Mouse (Mus musculus): ENCODE measurements at regions not wholly inside any gene's neighbourhood (a gene's known extent, or its start where the extent isn't known, plus 50 kb on each side); places are given as distances from the start of the nearest gene placed in this dataset.

DNA sequence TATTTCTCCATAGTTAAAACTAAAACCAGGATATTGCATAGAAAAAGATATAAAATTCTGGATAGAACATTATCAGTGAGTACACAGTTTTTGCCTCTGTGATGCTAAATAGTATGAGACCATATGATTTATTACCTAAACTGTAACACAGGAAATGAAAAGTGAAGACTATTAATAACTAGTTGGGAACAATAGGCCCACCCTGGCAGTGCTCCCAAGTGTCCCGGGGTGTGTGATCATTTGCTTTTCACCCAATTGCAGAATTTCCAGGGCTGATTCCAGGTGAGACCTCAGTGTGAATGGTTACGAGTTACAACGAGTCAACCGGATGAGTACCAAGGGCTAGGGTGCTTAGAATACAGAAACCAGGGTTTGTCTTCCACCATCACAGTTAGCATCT is 172.6 kb upstream of the Tars start:
- DNase-seq (ENCODE audit: low read depth), result no peak

DNA sequence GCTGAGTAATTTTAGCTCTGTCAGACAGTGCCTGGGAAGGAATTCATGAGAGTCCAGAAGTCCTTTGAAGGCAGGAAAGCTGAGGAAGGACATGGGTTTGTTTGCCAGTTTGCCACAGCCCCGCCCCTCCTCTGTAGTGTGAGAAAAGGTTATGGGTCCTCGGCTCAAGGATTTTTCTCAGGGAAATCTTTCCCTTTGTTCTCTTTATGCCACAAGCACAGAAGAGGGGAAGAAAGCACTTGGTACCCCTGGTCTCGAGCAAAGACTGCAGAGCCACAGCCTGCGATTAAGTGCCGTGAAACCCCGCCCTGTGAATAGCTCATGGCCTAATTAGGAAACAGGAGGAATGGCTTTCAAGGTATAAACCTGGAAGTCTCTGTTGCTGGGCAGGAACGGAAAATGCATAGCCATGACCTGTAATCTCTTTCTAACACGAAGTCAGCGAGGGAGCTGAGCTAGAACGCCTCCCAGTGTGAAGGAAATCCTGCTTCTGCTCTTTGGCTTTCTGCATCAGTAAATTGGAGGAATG is 166.1 kb upstream of the Tars start:
- no peak for DNase-seq (ENCODE audit: low read depth)

DNA sequence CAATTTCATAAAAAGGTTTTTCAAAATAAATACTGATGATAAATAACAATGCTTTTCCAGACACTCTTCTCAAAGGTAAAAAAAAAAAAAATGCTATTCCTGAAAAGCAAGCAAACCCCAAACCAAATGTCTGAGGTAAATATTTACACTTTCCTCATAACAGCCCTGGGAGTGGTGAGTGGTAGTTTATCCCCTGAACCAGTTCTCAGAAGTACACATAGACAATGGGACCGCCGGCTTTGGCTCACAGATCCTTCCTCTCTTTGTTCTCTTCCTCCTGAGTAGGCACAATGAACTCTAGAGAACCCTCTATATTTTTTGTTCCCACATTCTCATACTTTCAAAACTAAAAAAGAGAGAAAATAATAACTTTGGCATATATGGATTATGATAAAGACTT is 153.1 kb upstream of the Tars start:
- DNase-seq (ENCODE audit: low read depth), result no peak

DNA sequence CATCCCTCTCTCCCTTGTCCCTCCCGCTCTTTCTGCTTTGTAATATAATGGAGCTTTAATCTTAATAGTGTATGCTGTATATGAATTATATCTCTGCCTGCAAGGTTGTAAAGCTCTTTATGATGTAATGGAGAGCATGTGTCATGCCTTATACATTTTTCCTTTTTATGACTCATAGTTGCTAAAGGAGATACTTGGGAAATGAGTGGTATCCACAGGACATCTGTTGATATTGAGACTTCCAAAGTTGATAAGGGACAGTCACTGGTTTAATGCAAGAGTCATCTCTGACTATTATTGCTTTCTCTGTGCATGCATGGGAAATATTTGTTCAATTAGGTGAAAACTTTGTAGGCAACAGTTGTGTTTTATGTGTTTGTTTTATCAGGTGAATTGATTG is 152.6 kb upstream of the Tars start:
- DNase-seq (ENCODE audit: low read depth), result no peak

DNA sequence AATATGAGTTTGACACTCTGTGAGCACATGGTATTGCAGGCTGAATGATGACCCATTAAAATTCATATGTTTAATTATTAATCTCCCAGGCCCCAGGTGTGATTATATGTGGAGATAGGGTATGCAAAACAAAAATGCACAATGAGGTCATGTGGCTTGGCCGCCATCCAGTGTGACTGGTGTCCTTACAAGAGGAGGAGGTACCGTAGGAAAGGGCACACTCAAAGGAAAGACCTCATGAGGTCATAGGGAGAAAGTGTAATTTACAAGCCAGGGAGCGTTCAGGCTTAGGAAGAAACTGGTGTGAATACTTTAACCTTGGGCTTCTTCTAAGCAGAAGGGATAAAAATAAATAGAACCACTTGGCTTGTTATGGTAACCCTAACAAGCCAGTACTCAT is 140.0 kb upstream of the Tars start:
- DNase-seq (ENCODE audit: low read depth), result no peak

DNA sequence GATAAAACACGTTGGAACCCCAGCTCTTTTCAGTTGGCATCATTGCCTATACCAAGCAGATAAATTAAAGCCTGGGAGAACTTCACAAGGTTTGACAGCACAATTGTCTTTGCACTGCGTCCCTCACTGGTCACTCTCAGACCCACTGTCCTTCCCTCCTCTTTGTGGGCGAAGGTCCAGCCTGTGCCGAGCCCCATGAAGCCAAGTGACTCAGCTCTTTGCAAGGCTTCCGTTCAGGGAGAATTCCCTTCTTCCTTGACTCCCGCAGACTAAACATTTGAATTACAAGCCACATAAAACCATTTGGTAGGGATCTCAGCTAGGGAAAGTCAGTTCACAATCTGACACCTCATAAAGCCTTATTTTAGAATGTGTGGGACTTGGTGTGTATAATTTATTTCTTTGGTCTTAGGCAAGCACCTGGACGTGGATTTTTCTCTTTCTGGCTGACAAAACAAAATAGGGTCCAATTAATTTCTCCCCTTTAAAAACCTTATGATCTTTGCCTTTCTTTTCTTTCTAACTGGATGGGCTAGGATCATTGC is 136.7 kb upstream of the Tars start:
- no peak for DNase-seq (ENCODE audit: low read depth)

DNA sequence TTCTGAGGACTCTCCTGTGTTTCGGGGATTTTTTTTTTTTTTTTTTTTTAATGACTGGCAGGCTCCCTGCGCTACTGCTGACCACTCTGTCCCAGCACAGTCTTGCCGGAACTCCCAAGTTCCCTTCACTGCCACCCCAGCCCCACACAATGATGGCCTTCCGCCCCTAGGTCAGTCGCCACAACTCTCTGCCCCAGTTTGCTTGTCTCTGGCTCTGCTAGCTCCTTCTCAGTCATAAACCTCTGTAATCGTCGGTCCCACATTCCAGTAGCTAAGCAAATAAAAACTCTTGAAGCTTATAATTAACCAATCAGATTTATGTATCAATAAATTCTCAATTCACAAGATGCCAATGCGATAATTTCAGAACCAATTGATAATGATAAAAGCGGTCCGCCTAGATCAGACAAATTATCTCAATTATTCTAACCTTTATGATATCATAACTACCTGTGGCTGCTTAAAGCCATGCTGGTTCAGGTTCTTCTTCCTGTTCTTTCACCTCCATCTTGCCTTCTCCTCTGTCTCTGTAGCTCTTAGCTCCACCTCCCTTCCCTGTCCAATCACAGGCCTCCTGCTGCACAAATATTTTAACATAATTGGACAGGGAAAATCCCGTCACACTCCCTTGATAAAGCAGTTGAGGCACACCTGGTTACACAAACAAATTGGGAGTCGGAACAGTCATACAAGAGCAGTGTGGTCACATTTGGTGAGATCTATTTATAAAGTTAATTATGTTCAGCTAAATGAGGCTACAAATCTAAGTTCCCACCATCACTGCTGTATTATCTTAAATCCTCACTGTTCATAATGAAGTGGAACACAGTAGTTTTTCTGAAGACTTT is 135.2 kb upstream of the Tars start:
- no peak for DNase-seq (ENCODE audit: low read depth)

DNA sequence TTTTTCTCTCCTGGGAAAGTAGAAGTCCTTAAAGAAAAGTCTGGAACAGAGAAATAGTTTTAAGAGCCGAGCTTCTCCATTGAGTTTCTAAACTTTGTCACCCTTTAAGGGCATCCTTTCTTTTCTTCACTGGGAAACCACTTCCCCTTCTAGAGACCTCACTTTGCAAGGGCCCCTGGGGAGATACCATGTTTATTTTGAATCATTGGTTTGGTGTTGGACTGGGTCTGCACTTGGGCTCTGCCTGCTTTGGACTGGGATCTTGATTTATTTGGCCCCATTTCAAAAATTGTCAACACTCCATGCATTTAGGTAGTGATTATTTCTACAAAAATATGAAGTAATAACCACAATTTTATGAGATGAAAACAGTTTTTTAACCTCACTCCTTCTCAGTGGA is 134.2 kb upstream of the Tars start:
- DNase-seq (ENCODE audit: low read depth), result no peak

DNA sequence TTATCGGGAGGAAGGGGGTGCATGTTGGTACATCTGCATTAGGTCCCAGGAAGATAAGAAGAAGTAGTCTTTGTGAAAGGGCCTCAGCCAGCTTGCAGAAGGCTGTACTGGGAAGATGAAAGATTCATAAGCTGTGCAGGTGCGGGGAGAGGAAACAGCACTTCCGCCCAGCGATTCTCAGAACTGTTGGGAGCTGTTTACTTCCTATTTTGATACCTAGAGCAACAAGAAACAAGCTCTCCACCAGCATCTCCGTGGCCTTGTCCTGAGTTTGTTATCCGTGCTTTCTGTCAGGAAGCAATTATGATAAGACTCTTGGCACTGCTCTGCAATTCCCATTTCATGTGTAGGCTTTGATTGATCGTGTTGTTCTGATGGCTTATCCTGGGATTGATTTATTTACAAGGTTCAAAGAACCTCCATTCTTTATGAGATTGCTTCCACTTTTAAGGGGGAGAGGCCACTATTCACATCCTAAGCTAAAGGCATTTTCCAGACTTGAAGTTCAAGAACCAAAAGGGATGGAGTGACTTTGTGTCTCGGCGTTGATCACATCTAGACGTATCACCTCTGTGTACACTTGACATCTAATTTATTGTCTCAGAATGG is 133.6 kb upstream of the Tars start:
- no peak for DNase-seq (ENCODE audit: low read depth)

DNA sequence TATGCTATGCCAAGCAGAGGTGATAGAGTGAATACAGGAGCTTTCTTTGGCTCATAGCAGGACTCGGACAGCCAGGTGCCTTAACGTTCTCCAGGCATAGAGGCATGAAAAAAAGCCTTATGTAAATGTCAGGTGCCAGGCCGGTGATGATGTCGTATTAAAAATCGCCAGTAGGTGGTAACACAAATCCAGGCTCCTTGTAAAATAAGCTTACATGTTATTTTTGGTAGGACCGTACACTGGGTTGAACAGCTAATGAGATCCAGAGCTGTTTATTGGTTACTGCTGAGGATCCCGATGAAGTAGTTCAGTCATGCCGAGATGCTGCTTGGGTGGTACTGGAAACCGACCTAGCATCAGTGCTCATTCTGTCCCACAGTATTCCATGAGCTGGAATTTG is 133.1 kb upstream of the Tars start:
- DNase-seq (ENCODE audit: low read depth), result no peak

DNA sequence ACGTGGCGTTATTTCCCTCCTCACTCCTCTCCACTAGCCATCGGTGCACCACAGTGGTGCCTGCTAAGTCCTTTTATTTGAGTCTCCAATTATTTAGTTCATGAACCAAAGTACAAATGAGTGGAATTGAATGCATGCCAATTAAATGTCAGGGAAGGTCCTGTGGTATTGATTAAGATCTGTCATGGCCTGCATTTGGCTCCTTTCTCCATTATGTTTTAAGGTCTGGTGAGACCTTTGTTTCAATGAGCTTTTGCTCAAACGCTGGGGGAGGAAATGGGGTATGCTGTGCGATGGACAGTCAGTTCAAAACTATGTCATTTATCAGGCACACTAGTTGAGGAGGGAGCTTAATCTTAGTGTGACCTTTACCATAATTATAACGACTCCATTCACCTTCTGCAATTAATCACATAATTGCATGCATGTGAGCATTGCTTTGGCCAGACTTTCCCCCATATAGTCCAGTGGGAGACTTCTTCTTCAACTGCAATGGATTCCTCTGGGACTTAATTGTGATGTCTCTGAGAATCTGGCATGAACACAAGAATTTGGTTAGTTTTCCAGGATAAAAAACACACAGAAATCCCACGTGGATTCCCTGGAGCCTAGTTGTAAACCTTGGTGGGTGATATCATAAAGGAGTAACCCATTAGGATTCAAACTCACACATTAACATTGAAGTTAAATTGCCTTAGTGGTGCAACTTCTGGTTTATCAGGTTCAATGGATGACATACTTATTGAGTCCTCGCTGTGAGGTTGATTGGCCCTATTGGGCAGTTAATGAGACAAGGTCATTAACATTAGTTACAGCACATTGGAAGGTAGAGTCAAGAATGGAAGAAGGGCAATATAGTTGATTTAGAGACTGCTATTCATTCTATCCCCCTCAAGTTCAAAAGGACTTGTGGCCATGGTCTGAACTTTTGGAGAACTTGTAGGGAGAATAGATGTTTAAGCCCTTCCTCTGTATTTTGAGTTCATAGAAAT is 130.7 kb upstream of the Tars start:
- DNase-seq (ENCODE audit: low read depth), result no peak

DNA sequence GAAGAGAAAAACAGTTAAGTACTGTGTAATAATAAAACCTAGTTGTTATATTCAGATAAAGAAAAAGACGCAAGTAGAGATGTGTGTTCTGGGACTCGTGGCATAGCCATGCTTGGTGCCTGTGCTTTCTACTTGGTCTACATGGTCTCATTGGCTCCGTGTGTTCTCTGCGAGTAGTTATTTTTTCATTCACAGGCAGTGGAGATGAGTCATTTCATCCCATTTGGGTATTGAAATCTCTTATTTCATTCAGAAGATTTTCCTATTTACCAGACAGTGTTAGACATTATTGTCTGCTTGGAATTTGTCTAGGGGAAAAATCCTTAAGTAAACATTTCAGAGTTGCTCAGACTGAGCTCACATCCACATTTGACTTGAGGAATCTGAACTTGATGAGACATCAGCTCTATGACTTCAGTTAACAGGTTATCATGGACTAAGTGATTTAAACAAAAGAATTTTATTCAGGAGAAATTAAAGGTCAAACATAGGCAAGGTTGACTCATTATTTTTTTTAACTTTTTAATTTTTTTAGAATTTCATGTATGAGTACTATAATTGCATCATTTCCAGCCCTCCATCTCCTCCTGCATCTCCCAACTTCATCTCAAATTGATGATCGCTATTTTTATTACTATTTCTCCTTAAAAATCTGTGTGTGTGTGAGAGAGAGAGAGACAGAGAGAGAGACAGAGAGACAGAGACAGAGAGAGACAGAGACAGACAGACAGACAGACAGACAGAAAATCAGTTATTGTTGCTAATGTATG is 125.1 kb upstream of the Tars start:
- no peak for DNase-seq (ENCODE audit: low read depth)

DNA sequence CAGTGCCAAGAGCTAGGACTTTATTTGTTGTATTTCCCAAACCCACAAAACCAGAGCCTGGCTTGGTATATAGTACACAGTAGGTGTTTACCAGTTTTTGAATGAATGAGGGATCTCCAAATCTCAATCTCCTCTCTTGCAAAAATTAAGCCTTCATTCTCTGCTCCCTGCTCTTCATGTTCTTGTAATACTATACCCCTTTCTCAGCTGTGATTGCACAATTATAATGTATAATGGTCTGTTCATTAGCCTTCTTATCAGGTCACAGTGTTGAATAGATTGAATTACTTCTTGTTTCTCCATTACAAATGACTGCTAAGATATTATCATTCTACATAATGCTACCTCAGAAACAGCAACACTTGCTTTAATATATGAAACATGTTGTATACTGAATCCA is 119.1 kb upstream of the Tars start:
- DNase-seq (ENCODE audit: low read depth), result no peak

DNA sequence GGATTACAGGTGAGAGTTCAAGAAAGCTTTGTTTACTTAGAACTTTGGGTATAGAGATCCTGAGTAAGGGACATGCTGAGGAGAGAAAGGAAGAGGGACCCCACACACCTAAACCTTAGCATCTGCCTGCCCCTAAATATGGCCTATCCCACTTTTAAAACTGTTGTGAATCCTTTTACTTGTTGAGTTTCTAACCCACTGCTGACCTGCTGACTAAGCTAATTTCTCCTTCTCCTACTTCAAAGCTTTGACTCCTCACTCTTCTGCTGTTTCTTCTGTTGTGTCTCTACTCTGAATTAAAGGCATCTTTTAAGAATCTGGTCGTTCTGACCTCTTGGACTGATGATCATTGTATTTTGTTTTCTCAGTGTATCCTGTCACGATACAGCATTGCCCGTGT is 118.4 kb upstream of the Tars start:
- no peak for DNase-seq (ENCODE audit: low read depth)

DNA sequence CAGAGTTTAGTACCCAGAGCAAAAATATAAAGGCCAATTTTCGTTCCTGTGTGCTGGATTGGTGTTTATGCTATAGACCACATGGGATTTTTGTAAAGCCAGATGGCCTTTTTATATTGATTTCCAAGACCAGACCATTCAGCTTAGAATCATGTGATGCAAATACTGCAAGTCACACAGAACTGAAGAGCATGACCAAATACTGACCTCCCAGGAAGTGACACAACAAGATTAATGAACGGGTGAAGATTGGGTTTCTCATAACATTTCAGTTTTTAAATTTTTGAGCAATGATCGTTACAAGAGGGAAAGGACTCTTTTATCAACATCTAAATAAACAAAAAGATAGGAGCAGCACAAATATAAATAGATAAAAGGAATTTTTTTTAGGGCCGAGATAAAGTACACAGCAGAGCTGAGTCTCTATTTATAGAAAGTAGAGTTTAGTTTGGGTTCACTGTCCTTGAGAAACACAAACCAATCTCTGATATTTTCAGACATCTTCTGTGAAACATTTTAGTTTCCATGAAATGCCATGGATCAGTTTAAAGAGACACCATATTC is 105.7 kb upstream of the Tars start:
- DNase-seq (ENCODE audit: low read depth), result no peak

DNA sequence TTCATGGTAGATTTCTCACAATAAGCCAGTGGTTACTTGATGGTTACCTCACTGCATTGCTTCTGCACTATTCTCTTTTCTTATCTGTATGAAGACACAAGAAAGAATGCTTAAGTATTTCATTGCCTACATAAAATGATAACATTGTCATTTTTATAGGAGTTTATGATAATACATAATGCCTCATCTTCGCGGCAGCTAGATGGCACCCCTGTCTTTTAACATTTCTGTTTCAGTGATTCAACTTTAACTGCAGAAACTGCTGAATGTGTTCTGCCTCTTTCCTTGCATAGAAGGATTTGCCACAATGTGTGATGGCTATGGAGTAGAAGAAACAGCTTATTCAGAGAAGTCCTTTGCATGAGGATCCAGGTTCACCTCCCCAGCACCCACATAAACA is 97.0 kb upstream of the Tars start:
- no peak for DNase-seq (ENCODE audit: low read depth)

DNA sequence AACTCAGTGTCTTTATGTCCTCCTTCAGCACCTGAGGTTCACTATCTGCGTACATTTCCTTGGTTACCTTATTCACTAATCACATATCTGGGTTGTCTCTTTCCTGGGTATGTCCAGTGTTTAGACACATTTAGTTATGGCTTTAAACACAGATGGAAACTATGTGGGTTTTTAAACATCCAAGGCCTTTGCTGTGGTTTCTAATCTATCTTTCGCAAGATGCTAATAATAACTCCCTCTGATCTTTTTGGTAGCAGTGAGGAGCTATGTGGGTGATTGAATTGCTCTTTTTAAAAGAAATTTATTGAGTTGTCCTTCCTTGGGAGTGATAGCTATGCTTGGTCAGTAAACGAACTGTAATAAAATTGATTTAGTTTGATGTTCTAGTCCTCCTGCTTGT is 89.7 kb upstream of the Tars start:
- no peak for DNase-seq (ENCODE audit: low read depth)

DNA sequence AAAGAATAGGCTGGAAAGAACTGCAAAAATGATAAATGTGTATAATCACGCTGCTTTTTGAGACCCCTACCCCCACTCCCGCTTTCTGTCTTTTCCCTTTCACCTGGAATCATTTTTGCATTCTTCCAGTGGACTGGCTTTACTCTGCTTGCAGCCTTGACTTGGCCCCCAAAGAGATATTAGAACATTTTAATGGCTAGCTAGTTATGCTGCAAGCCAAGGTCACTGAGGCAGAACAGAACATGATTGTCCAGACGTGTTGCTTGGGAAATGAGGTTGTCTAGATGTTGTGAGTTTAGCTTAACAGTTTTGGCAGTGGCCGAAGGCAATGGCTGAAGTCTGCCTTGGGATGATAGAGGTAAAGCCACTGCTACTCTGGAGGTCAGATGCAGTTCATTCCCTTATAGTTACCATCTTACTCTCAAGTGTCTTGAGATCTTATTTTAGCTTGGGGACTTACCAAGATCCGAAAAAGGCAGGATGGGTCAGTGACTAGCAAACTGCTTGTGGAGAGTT is 87.9 kb upstream of the Tars start:
- no peak for DNase-seq (ENCODE audit: low read depth)

DNA sequence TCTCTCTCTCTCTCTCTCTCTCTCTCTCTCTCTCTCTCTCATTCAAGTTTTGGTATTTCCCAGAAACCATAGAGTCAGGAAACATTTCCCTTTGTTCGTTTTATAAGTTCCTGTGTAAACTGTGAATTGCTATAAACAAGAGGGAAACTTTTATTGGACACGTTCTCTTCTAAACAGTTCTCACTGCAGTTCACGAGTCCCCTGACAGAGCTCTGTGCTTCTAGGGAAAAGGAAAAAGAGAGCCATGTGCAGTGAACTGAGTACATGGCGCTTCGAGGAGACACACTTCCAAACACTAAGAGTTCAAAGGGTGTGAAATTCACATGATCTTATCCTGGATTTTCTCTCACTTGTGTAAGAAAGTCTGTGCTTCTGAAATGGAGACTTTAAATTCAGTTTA is 84.5 kb upstream of the Tars start:
- no peak for DNase-seq (ENCODE audit: low read depth)

DNA sequence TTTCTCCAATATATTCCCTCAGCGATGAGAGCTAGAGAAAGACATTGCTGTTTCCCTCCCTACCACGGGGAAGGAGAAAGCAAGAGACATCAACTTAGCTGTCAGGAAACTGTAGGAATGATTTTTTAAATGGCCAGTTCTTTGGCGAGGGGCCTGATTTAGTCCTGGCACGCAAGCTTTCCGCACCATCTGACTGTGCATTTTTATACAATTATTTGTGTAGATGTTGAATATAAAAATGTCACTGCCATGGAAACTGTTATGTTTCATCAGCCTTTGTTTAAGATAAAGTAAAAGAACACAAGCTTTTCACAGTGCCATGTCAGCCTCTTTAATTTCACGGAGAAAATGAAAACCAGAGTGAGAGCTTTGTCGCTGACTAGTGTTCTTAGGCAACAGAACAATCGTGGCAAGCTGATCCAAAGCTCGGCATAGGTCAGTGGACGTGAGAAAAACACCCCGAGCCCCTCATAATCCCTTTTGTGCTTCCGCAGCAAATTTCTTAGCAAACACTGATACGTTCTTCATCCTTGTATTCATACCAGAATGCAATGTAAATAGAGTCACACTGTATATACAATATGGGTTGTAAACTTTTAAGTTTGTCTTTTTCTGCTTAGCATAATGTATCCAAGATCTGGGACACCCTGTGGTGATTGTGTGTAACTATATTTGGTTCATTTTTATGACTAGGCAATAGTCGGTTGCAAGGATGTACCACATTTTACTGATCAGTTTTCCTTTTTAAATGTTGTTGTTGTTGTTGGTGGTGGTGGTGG is 79.9 kb upstream of the Tars start:
- DNase-seq (ENCODE audit: low read depth), result no peak

Measured in gonadal fat pad, adult 2 months (tissue).